Mouse (Mus musculus): Measurements from ENCODE around the gene Mau2. TPM values are rescaled to one million over a fixed set of nuclear protein-coding genes. Genes with fewer than 3 reads are reported as not detected.
"Not testable (repeated sequence)": the region's sequence is repeated elsewhere in the genome, so short reads cannot be mapped to it uniquely, and the experiment has no call there.

Gene Mau2
- polyA plus RNA-seq, 1 experiment from 2014 or later = 45.8 TPM

DNA sequence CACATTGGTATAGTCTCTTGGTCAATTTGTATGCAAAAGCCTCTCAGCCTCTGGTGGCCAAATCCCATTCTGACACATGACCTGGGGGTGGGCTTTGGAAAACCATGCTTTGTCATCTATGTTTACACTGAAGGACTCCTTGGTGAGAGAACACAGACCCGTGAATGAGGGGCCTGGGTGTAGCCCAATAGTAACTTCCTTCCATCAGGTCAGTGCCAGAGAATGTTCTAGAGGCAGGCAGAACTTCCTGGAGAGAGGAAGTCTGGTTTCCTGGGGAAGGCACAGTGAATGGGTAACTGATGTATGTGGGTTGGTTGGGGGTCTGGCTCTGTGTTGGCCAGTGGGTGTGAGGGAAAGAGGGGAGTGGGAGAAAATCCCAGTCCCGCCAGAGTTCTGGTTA, 37.4 kb downstream of the Mau2 start:
- H3K4me1 ChIP-seq (ENCODE audit: control insufficient read depth, insufficient read depth, low read length) = no peaks in the 10 kb centered on the region

DNA sequence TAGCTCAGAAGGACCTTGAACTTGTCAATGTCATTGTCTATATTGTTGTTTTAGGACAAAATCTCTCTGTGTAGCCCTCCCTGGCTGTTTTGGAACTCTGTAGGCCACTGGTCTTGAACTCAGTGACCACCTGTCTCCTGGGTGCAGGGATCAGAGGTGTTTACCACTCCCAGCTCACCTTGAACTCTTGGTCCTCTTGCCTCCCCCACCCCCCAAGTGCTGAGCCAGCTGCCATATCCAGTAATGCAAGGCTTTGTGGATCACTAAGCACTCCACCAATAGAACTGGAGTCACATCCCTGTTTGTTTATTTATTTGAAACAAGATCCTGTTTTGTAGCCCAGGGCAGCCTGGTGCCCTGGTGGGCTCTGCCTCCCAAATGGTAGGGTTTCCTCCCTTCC, 38.2 kb downstream of the Mau2 start:
- Histone ChIP-seq H3K9ac (ENCODE audit: low read depth, low read length) (no peak overlapping the region), H3K4me3 (ENCODE audit: low read depth, low read length) (no peak overlapping the region), H3K27me3 (replicated peaks; ENCODE audit: control insufficient read depth, insufficient read depth, low read length) (no peaks in the 10 kb centered on the region), H3K9me3 (ENCODE audit: control insufficient read depth, low read length) (no peaks in the 10 kb centered on the region), H3K36me3 (ENCODE audit: control insufficient read depth, insufficient read depth, low read length) (no peaks in the 10 kb centered on the region), H3K27ac (replicated peaks; ENCODE audit: low read depth, low read length) (no peak overlapping the region), H3K4me2 (ENCODE audit: low read depth, low read length) (no peak overlapping the region), H3K4me1 (ENCODE audit: control insufficient read depth, insufficient read depth, low read length) (no peaks in the 10 kb centered on the region)
- ATAC-seq (ENCODE audit: low read depth) = no peak
- no peak for DNase-seq (ENCODE audit: low spot score)

More for the DNA sequence above, 37.4 kb downstream of the Mau2 start:
- ATAC-seq (ENCODE audit: low read depth) (no peak), DNase-seq (ENCODE audit: low spot score) (no peak)
- Histone ChIP-seq H3K4me3 (ENCODE audit: low read depth, low read length) (no peak overlapping the region), H3K27me3 (replicated peaks; ENCODE audit: control insufficient read depth, insufficient read depth, low read length) (no peaks in the 10 kb centered on the region), H3K36me3 (ENCODE audit: control insufficient read depth, insufficient read depth, low read length) (no peaks in the 10 kb centered on the region), H3K27ac (replicated peaks; ENCODE audit: low read depth, low read length) (no peak overlapping the region), H3K9ac (ENCODE audit: low read depth, low read length) (no peak overlapping the region), H3K9me3 (ENCODE audit: control insufficient read depth, low read length) (no peaks in the 10 kb centered on the region), H3K4me2 (ENCODE audit: low read depth, low read length) (no peak overlapping the region)
- 51% methylated on average over 2 of the region's 2 CpGs for WGBS

DNA sequence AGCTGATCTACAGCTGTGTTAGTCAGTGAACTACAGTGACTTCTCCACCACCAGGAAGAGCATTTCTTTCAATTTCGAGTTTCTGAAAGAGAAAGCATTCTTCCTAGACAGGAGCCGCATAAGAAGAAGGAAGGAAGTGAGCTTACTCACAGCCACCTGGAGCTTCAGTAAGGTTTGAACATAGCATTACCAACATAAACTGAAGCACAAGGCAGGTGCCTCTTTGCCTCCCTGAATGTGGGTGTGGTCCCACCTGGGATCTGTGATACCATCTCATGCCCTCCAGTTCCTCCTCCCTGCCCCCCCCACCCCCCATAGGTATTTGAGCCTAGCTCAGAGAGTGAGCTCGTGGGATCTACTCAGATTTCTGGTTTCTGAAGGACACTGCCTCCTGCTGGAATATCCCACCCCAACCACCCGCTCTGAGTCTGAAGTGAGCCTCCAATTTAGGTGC, 39.3 kb downstream of the Mau2 start:
- DNase-seq (ENCODE audit: low spot score) (no peak), ATAC-seq (ENCODE audit: low read depth) (no peak)
- Histone ChIP-seq H3K27me3 (replicated peaks; ENCODE audit: control insufficient read depth, insufficient read depth, low read length) (no peaks in the 10 kb centered on the region), H3K9me3 (ENCODE audit: control insufficient read depth, low read length) (no peaks in the 10 kb centered on the region), H3K27ac (replicated peaks; ENCODE audit: low read depth, low read length) (no peak overlapping the region), H3K4me2 (ENCODE audit: low read depth, low read length) (no peak overlapping the region), H3K4me1 (ENCODE audit: control insufficient read depth, insufficient read depth, low read length) (no peaks in the 10 kb centered on the region), H3K36me3 (ENCODE audit: control insufficient read depth, insufficient read depth, low read length) (no peaks in the 10 kb centered on the region), H3K9ac (ENCODE audit: low read depth, low read length) (no peak overlapping the region), H3K4me3 (ENCODE audit: low read depth, low read length) (no peak overlapping the region)
- WGBS = 52% methylated on average over 4 of the region's 4 CpGs

DNA sequence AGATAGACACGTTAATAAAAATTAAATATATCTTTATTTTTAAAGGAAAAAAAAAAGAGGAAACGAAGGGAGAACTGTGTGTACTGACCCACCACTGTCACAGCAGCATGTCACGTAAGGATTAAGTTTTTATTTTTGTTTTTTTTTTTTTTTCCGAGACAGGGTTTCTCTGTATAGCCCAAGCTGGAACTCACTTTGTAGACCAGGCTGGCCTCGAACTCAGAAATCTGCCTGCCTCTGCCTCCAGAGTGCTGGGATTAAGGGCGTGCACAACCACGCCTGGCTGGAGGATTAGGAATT, 40.7 kb downstream of the Mau2 start:
- H3K27ac ChIP-seq (replicated peaks; ENCODE audit: low read depth, low read length); H3K27me3 ChIP-seq (replicated peaks; ENCODE audit: control insufficient read depth, insufficient read depth, low read length); H3K4me1 ChIP-seq (ENCODE audit: control insufficient read depth, insufficient read depth, low read length); ATAC-seq (ENCODE audit: low read depth); H3K4me3 ChIP-seq (ENCODE audit: low read depth, low read length); H3K9me3 ChIP-seq (ENCODE audit: control insufficient read depth, low read length); H3K9ac ChIP-seq (ENCODE audit: low read depth, low read length); H3K36me3 ChIP-seq (ENCODE audit: control insufficient read depth, insufficient read depth, low read length); DNase-seq (ENCODE audit: low spot score): not testable (repeated sequence)
- peak overlapping the region; percentile 50; the same call in 1 of the 2 replicates for H3K4me2 ChIP-seq (ENCODE audit: low read depth, low read length)
- WGBS = 41% methylated on average over 7 of the region's 7 CpGs

DNA sequence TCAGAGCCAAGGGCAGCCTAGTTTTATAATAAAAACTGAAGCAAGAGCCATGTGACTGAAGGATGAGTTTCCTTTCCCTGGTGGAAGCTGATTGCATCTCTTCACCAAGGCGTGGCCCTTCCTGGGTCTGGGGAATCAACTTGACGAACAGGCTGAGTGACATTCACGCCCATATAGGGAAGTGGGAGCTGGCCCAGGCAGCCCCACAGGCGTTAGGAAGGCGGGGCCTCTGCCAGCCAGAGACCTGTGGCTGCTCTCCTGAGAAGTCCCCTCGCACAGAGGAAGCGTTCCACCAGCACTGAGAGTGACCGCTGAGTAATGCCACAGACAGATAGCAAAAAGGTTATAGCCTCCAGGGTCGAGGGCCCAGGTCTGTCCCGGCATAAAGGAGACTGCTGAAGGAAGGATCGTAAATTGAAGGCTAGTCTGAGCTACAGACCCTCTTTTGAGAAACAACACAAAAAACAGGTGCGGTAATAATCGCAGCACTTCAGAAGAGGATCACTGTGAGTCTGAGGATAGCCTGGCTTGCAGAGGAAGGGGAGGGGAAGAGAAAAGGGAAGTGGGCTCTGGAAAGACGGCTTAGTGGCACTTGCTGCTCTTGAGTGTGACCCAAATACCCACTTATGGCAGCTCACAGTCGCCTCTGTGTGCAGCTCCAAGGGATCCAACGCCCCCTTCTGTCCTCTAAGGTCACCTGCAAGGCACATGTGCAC, 41.2 kb downstream of the Mau2 start:
- DNase-seq (ENCODE audit: low spot score) (peak; percentile 90), ATAC-seq (ENCODE audit: low read depth) (peak; percentile 64)
- H3K27me3 ChIP-seq (replicated peaks; ENCODE audit: control insufficient read depth, insufficient read depth, low read length) = no peaks in the 10 kb centered on the region
- peak overlapping the region; percentile 57; the same call in 1 of the 2 replicates for H3K27ac ChIP-seq (replicated peaks; ENCODE audit: low read depth, low read length)
- H3K36me3 ChIP-seq (ENCODE audit: control insufficient read depth, insufficient read depth, low read length) = no peaks in the 10 kb centered on the region
- H3K4me1 ChIP-seq (ENCODE audit: control insufficient read depth, insufficient read depth, low read length) = no peaks in the 10 kb centered on the region
- H3K9me3 ChIP-seq (ENCODE audit: control insufficient read depth, low read length) = no peaks in the 10 kb centered on the region
- no peak overlapping the region for H3K9ac ChIP-seq (ENCODE audit: low read depth, low read length)
- WGBS = 2% methylated on average over 16 of the region's 16 CpGs
- H3K4me3 ChIP-seq (ENCODE audit: low read depth, low read length) = peak overlapping the region; percentile 13; the same call in 1 of the 2 replicates
- H3K4me2 ChIP-seq (ENCODE audit: low read depth, low read length) = peak overlapping the region; percentile 50

DNA sequence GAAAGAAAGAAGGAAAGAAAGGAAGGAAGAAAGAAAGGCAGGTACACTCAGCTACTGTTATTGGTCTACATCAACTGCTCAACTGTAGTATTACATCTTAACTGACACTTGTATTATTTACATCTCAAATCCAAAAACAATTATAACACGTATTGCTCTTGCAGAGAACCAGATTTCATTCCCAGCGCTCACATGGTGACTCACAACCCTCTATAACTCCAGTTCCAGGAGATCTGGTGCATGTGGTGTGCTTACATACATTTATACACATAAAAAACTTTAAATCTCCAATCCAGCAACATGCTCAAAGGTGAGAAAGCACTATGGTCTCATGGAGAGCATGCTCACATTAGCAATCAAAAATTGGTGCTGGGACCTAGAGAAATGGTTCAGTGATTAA, 42.3 kb downstream of the Mau2 start:
- Histone ChIP-seq H3K27me3 (replicated peaks; ENCODE audit: control insufficient read depth, insufficient read depth, low read length) (no peaks in the 10 kb centered on the region), H3K27ac (replicated peaks; ENCODE audit: low read depth, low read length) (no peak overlapping the region), H3K36me3 (ENCODE audit: control insufficient read depth, insufficient read depth, low read length) (no peaks in the 10 kb centered on the region), H3K4me2 (ENCODE audit: low read depth, low read length) (no peak overlapping the region), H3K4me1 (ENCODE audit: control insufficient read depth, insufficient read depth, low read length) (0 out of 2 replicates have a peak, but pooled peaks cover under 1% of the 10 kb centered on the region), H3K4me3 (ENCODE audit: low read depth, low read length) (no peak overlapping the region), H3K9me3 (ENCODE audit: control insufficient read depth, low read length) (no peaks in the 10 kb centered on the region), H3K9ac (ENCODE audit: low read depth, low read length) (no peak overlapping the region)
- ATAC-seq (ENCODE audit: low read depth) (no peak), DNase-seq (ENCODE audit: low spot score) (no peak)
- 84% methylated on average over 2 of the region's 2 CpGs for WGBS

DNA sequence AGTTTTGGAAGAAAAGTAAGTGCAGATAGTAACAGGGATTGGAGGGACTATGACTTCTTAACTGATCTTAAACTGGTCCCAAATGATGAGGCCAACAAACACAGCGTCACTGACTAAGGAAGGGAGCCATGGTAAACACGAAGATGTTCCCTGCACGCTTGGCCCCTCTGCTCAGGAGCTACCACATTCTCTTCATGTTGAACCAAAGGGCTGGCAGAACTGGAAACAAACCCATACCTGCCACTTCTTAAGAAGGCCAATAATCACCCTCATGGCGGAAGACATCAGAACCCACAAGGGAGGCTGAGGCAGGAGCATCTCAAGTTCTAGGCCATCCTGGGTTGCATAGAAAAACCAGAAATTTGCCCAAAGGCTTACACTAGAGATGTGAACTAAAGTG, 43.3 kb downstream of the Mau2 start:
- Histone ChIP-seq H3K4me3 (ENCODE audit: low read depth, low read length) (no peak overlapping the region), H3K27me3 (replicated peaks; ENCODE audit: control insufficient read depth, insufficient read depth, low read length) (no peaks in the 10 kb centered on the region), H3K4me2 (ENCODE audit: low read depth, low read length) (no peak overlapping the region), H3K9me3 (ENCODE audit: control insufficient read depth, low read length) (no peaks in the 10 kb centered on the region), H3K4me1 (ENCODE audit: control insufficient read depth, insufficient read depth, low read length) (0 out of 2 replicates have a peak, but pooled peaks cover 4% of the 10 kb centered on the region), H3K27ac (replicated peaks; ENCODE audit: low read depth, low read length) (no peak overlapping the region), H3K9ac (ENCODE audit: low read depth, low read length) (no peak overlapping the region), H3K36me3 (ENCODE audit: control insufficient read depth, insufficient read depth, low read length) (no peaks in the 10 kb centered on the region)
- 87% methylated on average over 4 of the region's 4 CpGs for WGBS
- no peak for DNase-seq (ENCODE audit: low spot score)
- no peak for ATAC-seq (ENCODE audit: low read depth)

DNA sequence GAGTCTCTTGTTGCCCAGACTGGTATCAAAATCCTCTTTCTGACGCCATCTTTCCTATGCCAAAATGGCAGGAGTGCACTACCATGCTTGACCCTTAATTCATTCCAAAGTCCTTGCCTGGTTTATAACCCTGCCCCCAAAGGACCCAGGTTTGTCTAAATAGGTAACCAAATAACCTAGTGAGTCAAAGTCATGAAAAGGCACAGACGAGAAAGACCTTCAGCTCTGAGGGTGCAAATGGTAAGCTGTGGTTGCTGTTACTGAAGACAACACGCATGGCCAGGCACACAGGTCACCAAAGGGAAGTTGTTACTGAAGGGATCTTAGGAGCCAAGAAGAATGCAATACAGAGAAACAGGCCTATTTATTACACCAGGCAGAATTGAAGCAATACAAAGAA, 43.8 kb downstream of the Mau2 start:
- Histone ChIP-seq H3K36me3 (ENCODE audit: control insufficient read depth, insufficient read depth, low read length) (no peaks in the 10 kb centered on the region), H3K27me3 (replicated peaks; ENCODE audit: control insufficient read depth, insufficient read depth, low read length) (no peaks in the 10 kb centered on the region), H3K9ac (ENCODE audit: low read depth, low read length) (no peak overlapping the region), H3K4me2 (ENCODE audit: low read depth, low read length) (no peak overlapping the region), H3K4me3 (ENCODE audit: low read depth, low read length) (no peak overlapping the region), H3K27ac (replicated peaks; ENCODE audit: low read depth, low read length) (no peak overlapping the region), H3K9me3 (ENCODE audit: control insufficient read depth, low read length) (no peaks in the 10 kb centered on the region), H3K4me1 (ENCODE audit: control insufficient read depth, insufficient read depth, low read length) (0 out of 2 replicates have a peak, but pooled peaks cover 4% of the 10 kb centered on the region)
- DNase-seq (ENCODE audit: low spot score) (no peak), ATAC-seq (ENCODE audit: low read depth) (no peak)
- 85% methylated on average over 3 of the region's 3 CpGs for WGBS

Data from embryonic facial prominence, embryonic 14.5 days (tissue).